Mouse (Mus musculus) liver, embryonic 14.5 days (tissue): ENCODE data around the gene B430305J03Rik. TPM values are rescaled to one million over a fixed set of nuclear protein-coding genes. Genes with fewer than 3 reads are reported as not detected.

ENCODE experiments used
- ATAC-seq: fragments of 200-750 bp; cut with Nextera tagmentation; 2 replicates; pipeline ENCODE4 v1.8.0; 2017; ENCODE audit warnings: moderate number of reproducible peaks, mild to moderate bottlenecking, moderate library complexity; ENCODE audit not compliant: insufficient read depth
- DNase-seq, 3 experiments: peaks; one replicate each; pipeline ENCODE4 v3.0.0-alpha.2; 2012 to 2013; ENCODE audit warnings: low read depth in 3 of 3, low spot score in 3 of 3
- H3K27ac ChIP-seq: fragments of 300-500 bp; sonication (generic); 2 replicates; pipeline ENCODE4 v1.5.1; 2014; ENCODE audit warnings: moderate library complexity, mild to moderate bottlenecking, control low read depth, inconsistent platforms
- H3K27me3 ChIP-seq: fragments of 300-500 bp; sonication (generic); 2 replicates; pipeline ENCODE4 v1.6.1; 2014; ENCODE audit warnings: mild to moderate bottlenecking, low read length, moderate library complexity; ENCODE audit not compliant: control insufficient read depth, insufficient read depth
- H3K36me3 ChIP-seq: fragments of 300-500 bp; sonication (generic); replicated peaks from 2 replicates; pipeline ENCODE4 v1.6.1; 2014; ENCODE audit warnings: low read depth; ENCODE audit not compliant: control insufficient read depth, insufficient read depth
- H3K4me1 ChIP-seq, 2 experiments: fragments of 200-500 bp in 1 of 2; fragments of 300-500 bp in 1 of 2; sonication (generic) in 1 of 2; replicated peaks; 2 replicates each; pipeline ENCODE4 v1.6.1; 2012 to 2014; ENCODE audit warnings: antibody characterized with exemption in 1 of 2, inconsistent platforms in 1 of 2, low read length in 1 of 2; ENCODE audit not compliant: control insufficient read depth in 2 of 2, insufficient read depth in 2 of 2
- H3K4me2 ChIP-seq: fragments of 300-500 bp; sonication (generic); 2 replicates; pipeline ENCODE4 v1.6.1; 2014; ENCODE audit warnings: low read depth, mild to moderate bottlenecking, control low read depth, moderate library complexity
- H3K4me3 ChIP-seq, 2 experiments: fragments of 200-500 bp in 1 of 2; fragments of 300-500 bp in 1 of 2; sonication (generic) in 1 of 2; 2 replicates each; pipeline ENCODE4 v1.5.1; 2012 to 2014; ENCODE audit warnings: low read depth in 2 of 2, low read length in 2 of 2, mild to moderate bottlenecking in 2 of 2, control low read depth in 1 of 2, inconsistent platforms in 1 of 2, moderate library complexity in 1 of 2; ENCODE audit not compliant: insufficient read depth in 1 of 2
- H3K9ac ChIP-seq: fragments of 300-500 bp; sonication (generic); replicated peaks from 2 replicates; pipeline ENCODE4 v1.6.1; 2014; ENCODE audit warnings: mild to moderate bottlenecking, control low read depth, moderate library complexity
- H3K9me3 ChIP-seq: fragments of 300-500 bp; sonication (generic); 2 replicates; pipeline ENCODE4 v1.6.1; 2016; ENCODE audit warnings: low read length, mixed read lengths; ENCODE audit not compliant: control insufficient read depth
- CTCF ChIP-seq: IDR thresholded peaks from 2 replicates; pipeline ENCODE4 v1.5.1; 2016; ENCODE audit warnings: antibody characterized with exemption, low read depth, control low read depth
- EP300 ChIP-seq: IDR thresholded peaks from 2 replicates; pipeline ENCODE4 v1.6.1; 2016; ENCODE audit warnings: antibody characterized with exemption, low read depth
- WGBS: fragments of 180-500 bp; shearing (Covaris S2); extraction: QIAGEN DNeasy Blood & Tissue Kit; methylation state at CpG from one replicate; pipeline ENCODE4 v1.1.7; 2014; ENCODE audit not compliant: insufficient replicate concordance; 5-methylcytosine and 5-hydroxymethylcytosine counted together
- polyA plus RNA-seq, 2 experiments: library from polyadenylated mRNA; depleted of rRNA in 1 of 2; stranded (reverse) in 1 of 2; unstranded in 1 of 2; fragments of >200 nt; fragmentation: Nextera tagmentation in 1 of 2; extraction: Ambion mirVana in 1 of 2; gene quantifications; 2 replicates each; pipeline versions ENCODE4 v1.2.1 to v1.2.3; 2012 to 2014

The B430305J03Rik gene
- polyA plus RNA-seq, 2 experiments, result 0.04 TPM; not detected in 1

DNA sequence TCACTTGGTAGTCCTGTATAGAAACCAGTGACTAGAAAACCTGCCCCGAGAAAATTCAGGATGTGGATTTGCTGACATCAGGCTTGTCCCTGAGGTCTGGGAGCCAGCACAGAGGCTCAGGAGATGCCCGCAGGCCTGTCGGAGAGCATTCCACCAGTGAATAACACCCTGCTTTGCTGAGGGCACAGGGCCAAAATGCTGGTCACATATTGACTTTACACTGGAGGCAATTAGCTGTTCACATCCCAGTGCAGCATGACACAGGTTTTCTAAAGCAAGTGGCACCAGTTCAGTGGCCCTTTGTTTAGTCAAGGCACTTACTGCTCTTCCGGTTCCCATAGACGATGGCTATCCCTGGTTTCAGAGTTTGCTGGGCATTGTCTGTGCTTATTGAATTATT lies 25.4 kb downstream of the B430305J03Rik start:
- TF ChIP-seq CTCF (no peak), EP300 (no peak)
- Histone ChIP-seq H3K4me1 (no peaks in the 10 kb centered on the region), H3K27me3 (no peaks in the 10 kb centered on the region), H3K4me3 (no peak overlapping the region), H3K36me3 (no peaks in the 10 kb centered on the region), H3K9ac (no peak overlapping the region), H3K27ac (no peak overlapping the region), H3K9me3 (no peaks in the 10 kb centered on the region), H3K4me2 (no peak overlapping the region)
- WGBS, result 67% methylated on average over 5 of the region's 5 CpGs
- no peak for DNase-seq
- no peak for ATAC-seq

GRCm38 (mm10) chr3:61337230-61337629 lies 28.5 kb downstream of the B430305J03Rik start:
- Histone ChIP-seq H3K4me2 (no peak overlapping the region), H3K27me3 (no peaks in the 10 kb centered on the region), H3K9ac (no peak overlapping the region), H3K36me3 (no peaks in the 10 kb centered on the region), H3K9me3 (no peaks in the 10 kb centered on the region), H3K4me3 (no peak overlapping the region), H3K4me1 (no peaks in the 10 kb centered on the region), H3K27ac (no peak overlapping the region)
- no peak for ATAC-seq
- 56% methylated on average over 3 of the region's 3 CpGs for WGBS
- no peak for DNase-seq
- no peak for TF ChIP-seq CTCF
- TF ChIP-seq EP300, result no peak

DNA sequence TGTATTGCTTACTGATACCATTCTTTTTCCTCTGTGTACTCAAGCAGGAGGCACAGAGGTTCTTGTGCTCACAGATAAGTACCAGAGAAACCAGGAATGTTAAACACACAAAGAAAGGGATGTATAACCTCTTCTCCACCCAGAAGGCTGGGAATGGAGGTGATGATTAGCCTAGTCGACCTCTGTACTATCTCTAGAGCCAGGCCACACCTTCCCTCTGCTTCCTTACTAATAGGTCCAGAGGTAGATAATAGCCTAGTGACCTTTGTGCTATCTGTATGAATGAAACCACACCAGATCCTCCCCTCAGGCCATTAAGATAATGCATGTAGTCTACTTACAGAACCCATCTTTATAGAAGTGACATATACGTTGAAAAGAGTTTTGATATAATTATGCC lies 29.5 kb downstream of the B430305J03Rik start:
- DNase-seq, result no peak
- H3K4me2 ChIP-seq, result no peak overlapping the region
- H3K36me3 ChIP-seq, result no peaks in the 10 kb centered on the region
- H3K9me3 ChIP-seq, result no peaks in the 10 kb centered on the region
- ATAC-seq, result no peak
- TF ChIP-seq CTCF, result no peak
- no peak for TF ChIP-seq EP300
- H3K4me3 ChIP-seq, result no peak overlapping the region
- no peaks in the 10 kb centered on the region for H3K4me1 ChIP-seq
- WGBS, result 25% methylated on average over 2 of the region's 2 CpGs
- H3K9ac ChIP-seq, result no peak overlapping the region
- no peak overlapping the region for H3K27ac ChIP-seq
- no peaks in the 10 kb centered on the region for H3K27me3 ChIP-seq

GRCm38 (mm10) chr3:61321632-61322031 lies 44.1 kb downstream of the B430305J03Rik start:
- Histone ChIP-seq H3K27ac (no peak overlapping the region), H3K9ac (no peak overlapping the region), H3K4me2 (no peak overlapping the region), H3K27me3 (no peaks in the 10 kb centered on the region), H3K4me1 (no peaks in the 10 kb centered on the region), H3K9me3 (no peaks in the 10 kb centered on the region), H3K36me3 (no peaks in the 10 kb centered on the region), H3K4me3 (no peak overlapping the region)
- DNase-seq (no peak), ATAC-seq (no peak)
- TF ChIP-seq CTCF (no peak), EP300 (no peak)
- 29% methylated on average over 6 of the region's 6 CpGs for WGBS

DNA sequence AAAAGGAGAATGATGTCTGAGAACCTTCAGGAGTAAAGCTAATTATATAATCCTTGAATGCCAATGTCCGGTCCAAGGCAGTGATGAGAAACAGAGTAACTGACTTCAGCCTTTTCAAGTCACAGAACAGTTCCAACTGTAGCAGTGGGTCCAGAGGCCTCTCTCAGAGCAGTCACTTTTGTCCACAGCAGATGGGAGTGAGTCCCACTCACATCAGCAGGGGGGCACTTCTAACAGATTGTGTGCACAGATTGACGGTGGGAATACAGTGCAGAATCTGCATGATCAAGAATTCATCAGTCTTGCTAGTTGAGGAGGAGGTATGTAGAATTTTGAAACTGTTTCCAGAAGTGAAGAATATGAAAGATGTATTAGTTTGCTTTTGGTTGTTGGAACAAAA lies 45.7 kb downstream of the B430305J03Rik start:
- Histone ChIP-seq H3K9ac (no peak overlapping the region), H3K27me3 (no peaks in the 10 kb centered on the region), H3K4me3 (no peak overlapping the region), H3K9me3 (no peaks in the 10 kb centered on the region), H3K36me3 (no peaks in the 10 kb centered on the region), H3K27ac (no peak overlapping the region), H3K4me1 (no peaks in the 10 kb centered on the region), H3K4me2 (no peak overlapping the region)
- TF ChIP-seq EP300 (no peak), CTCF (no peak)
- no peak for ATAC-seq
- DNase-seq, result no peak
- WGBS, result 56% methylated on average over 2 of the region's 2 CpGs
